Mouse (Mus musculus) heart, embryonic 11.5 days (tissue): ENCODE data around the gene Gm17509. TPM values are rescaled to one million over a fixed set of nuclear protein-coding genes. Genes with fewer than 3 reads are reported as not detected.

ENCODE experiments used
- ATAC-seq: fragments of 200-750 bp; cut with Nextera tagmentation; replicated peaks from 2 replicates; pipeline ENCODE4 v1.8.0; 2017; ENCODE audit warnings: moderate library complexity; ENCODE audit not compliant: insufficient number of reproducible peaks, low FRiP score, low TSS enrichment
- H3K27ac ChIP-seq: fragments of 300-500 bp; sonication (generic); 2 replicates; pipeline ENCODE4 v1.5.1; 2014; ENCODE audit warnings: mild to moderate bottlenecking, low read depth, low read length
- H3K27me3 ChIP-seq: fragments of 300-500 bp; sonication (generic); 2 replicates; pipeline ENCODE4 v1.6.1; 2014; ENCODE audit warnings: mild to moderate bottlenecking, low read length, mixed read lengths; ENCODE audit not compliant: control insufficient read depth, insufficient read depth
- H3K36me3 ChIP-seq: fragments of 300-500 bp; sonication (generic); 2 replicates; pipeline ENCODE4 v1.6.1; 2014; ENCODE audit warnings: mild to moderate bottlenecking, low read length, moderate library complexity, mixed read lengths; ENCODE audit not compliant: control insufficient read depth, insufficient read depth
- H3K4me1 ChIP-seq: fragments of 300-500 bp; sonication (generic); 2 replicates; pipeline ENCODE4 v1.6.1; 2014; ENCODE audit warnings: low read length; ENCODE audit not compliant: control insufficient read depth, insufficient read depth
- H3K4me2 ChIP-seq: fragments of 300-500 bp; sonication (generic); 2 replicates; pipeline ENCODE4 v1.6.1; 2014; ENCODE audit warnings: mild to moderate bottlenecking, moderate library complexity
- H3K4me3 ChIP-seq: fragments of 300-500 bp; sonication (generic); 2 replicates; pipeline ENCODE4 v1.5.1; 2014; ENCODE audit warnings: low read depth, low read length
- H3K9ac ChIP-seq: fragments of 300-500 bp; sonication (generic); 2 replicates; pipeline ENCODE4 v1.6.1; 2014; ENCODE audit warnings: mild to moderate bottlenecking, low read depth, low read length, moderate library complexity
- H3K9me3 ChIP-seq: fragments of 300-500 bp; sonication (generic); replicated peaks from 2 replicates; pipeline ENCODE4 v1.6.1; 2016; ENCODE audit warnings: low read length; ENCODE audit not compliant: control insufficient read depth
- WGBS: fragments of 180-500 bp; shearing (Covaris S2); extraction: QIAGEN DNeasy Blood & Tissue Kit; methylation state at CpG from one replicate; pipeline ENCODE4 v1.1.7; 2014; ENCODE audit not compliant: insufficient replicate concordance; 5-methylcytosine and 5-hydroxymethylcytosine counted together
- polyA plus RNA-seq: library from polyadenylated mRNA; unstranded; fragments of >200 nt; fragmentation: Nextera tagmentation; extraction: Ambion mirVana; gene quantifications from 2 replicates; pipeline ENCODE4 v1.2.1, GENCODE M21; 2014

Gm17509 gene
- polyA plus RNA-seq, 1 experiment from 2014 or later: 0.19 TPM

GRCm38 (mm10) chr13:117234486-117234885 is 13.6 kb upstream of the Gm17509 start:
- Histone ChIP-seq H3K4me3 (no peak overlapping the region), H3K27me3 (no peaks in the 10 kb centered on the region), H3K4me2 (no peak overlapping the region), H3K36me3 (no peaks in the 10 kb centered on the region), H3K27ac (no peak overlapping the region), H3K4me1 (peaks cover 12% of the 10 kb centered on the region), H3K9ac (no peak overlapping the region), H3K9me3 (no peaks in the 10 kb centered on the region)
- 82% methylated on average over 7 of the region's 7 CpGs for WGBS
- ATAC-seq: no peak

- no peaks in the 10 kb centered on the region for H3K9me3 ChIP-seq
- no peaks in the 10 kb centered on the region for H3K36me3 ChIP-seq
- H3K9ac ChIP-seq: no peak overlapping the region
- H3K27ac ChIP-seq: no peak overlapping the region
- no peak for ATAC-seq
- H3K27me3 ChIP-seq: no peaks in the 10 kb centered on the region
- WGBS: 92% methylated on average over 8 of the region's 8 CpGs
- H3K4me2 ChIP-seq: no peak overlapping the region
- H3K4me3 ChIP-seq: no peak overlapping the region
- H3K4me1 ChIP-seq: peaks cover 12% of the 10 kb centered on the region
These were observed 12.9 kb upstream of the Gm17509 start for GRCm38 (mm10) chr13:117233808-117234207.

GRCm38 (mm10) chr13:117230371-117231110 is 9.7 kb upstream of the Gm17509 start:
- Histone ChIP-seq H3K4me3 (no peak overlapping the region), H3K4me2 (no peak overlapping the region), H3K36me3 (no peaks in the 10 kb centered on the region), H3K27ac (no peak overlapping the region), H3K27me3 (no peaks in the 10 kb centered on the region), H3K4me1 (peaks cover 3% of the 10 kb centered on the region), H3K9ac (no peak overlapping the region), H3K9me3 (no peaks in the 10 kb centered on the region)
- 79% methylated on average over 6 of the region's 6 CpGs for WGBS
- ATAC-seq: no peak

- H3K4me3 ChIP-seq: no peak overlapping the region
- ATAC-seq: no peak
- WGBS: 53% methylated on average over 6 of the region's 6 CpGs
These were observed 4.7 kb upstream of the Gm17509 start for GRCm38 (mm10) chr13:117225561-117225960.

GRCm38 (mm10) chr13:117224901-117225300 is 4.0 kb upstream of the Gm17509 start:
- H3K27ac ChIP-seq: no peak overlapping the region
- no peaks in the 10 kb centered on the region for H3K36me3 ChIP-seq
- 59% methylated on average over 2 of the region's 2 CpGs for WGBS
- peaks cover 2% of the 10 kb centered on the region; the same call in 1 of the 2 replicates for H3K4me1 ChIP-seq
- no peaks in the 10 kb centered on the region for H3K27me3 ChIP-seq
- H3K4me2 ChIP-seq: no peak overlapping the region
- no peak for ATAC-seq
- H3K4me3 ChIP-seq: no peak overlapping the region
- no peak overlapping the region for H3K9ac ChIP-seq
- no peaks in the 10 kb centered on the region for H3K9me3 ChIP-seq

More at GRCm38 (mm10) chr13:117225561-117225960, 4.7 kb upstream of the Gm17509 start:
- Histone ChIP-seq H3K27ac (no peak overlapping the region), H3K4me1 (peaks cover 2% of the 10 kb centered on the region; the same call in 1 of the 2 replicates), H3K9ac (no peak overlapping the region), H3K27me3 (no peaks in the 10 kb centered on the region), H3K36me3 (no peaks in the 10 kb centered on the region), H3K9me3 (no peaks in the 10 kb centered on the region), H3K4me2 (no peak overlapping the region)

- no peak overlapping the region for H3K4me2 ChIP-seq
- H3K9me3 ChIP-seq: no peaks in the 10 kb centered on the region
- H3K36me3 ChIP-seq: no peaks in the 10 kb centered on the region
- H3K4me1 ChIP-seq: peaks cover 2% of the 10 kb centered on the region; the same call in 1 of the 2 replicates
- H3K4me3 ChIP-seq: no peak overlapping the region
- no peak overlapping the region for H3K9ac ChIP-seq
- H3K27ac ChIP-seq: no peak overlapping the region
- ATAC-seq: no peak
- 51% methylated on average over 5 of the region's 5 CpGs for WGBS
- no peaks in the 10 kb centered on the region for H3K27me3 ChIP-seq
These were observed 2.2 kb upstream of the Gm17509 start for GRCm38 (mm10) chr13:117223125-117223524.

- Histone ChIP-seq H3K9me3 (no peaks in the 10 kb centered on the region), H3K4me1 (peaks cover 2% of the 10 kb centered on the region; the same call in 1 of the 2 replicates), H3K36me3 (no peaks in the 10 kb centered on the region), H3K9ac (peak overlapping the region; percentile 77), H3K4me2 (peak overlapping the region; percentile 88), H3K4me3 (peak overlapping the region; percentile 81), H3K27me3 (no peaks in the 10 kb centered on the region), H3K27ac (no peak overlapping the region)
- ATAC-seq: no peak
- WGBS: 8% methylated on average over 16 of the region's 16 CpGs
These were observed 889 bp downstream of the Gm17509 start for GRCm38 (mm10) chr13:117219871-117220500.

GRCm38 (mm10) chr13:117218092-117218491 is 2.8 kb downstream of the Gm17509 start:
- no peak overlapping the region for H3K4me3 ChIP-seq
- H3K27me3 ChIP-seq: no peaks in the 10 kb centered on the region
- ATAC-seq: no peak
- H3K36me3 ChIP-seq: no peaks in the 10 kb centered on the region
- H3K9me3 ChIP-seq: no peaks in the 10 kb centered on the region
- no peak overlapping the region for H3K4me2 ChIP-seq
- no peak overlapping the region for H3K27ac ChIP-seq
- 50% methylated on average over 2 of the region's 2 CpGs for WGBS
- no peak overlapping the region for H3K9ac ChIP-seq
- peaks cover 2% of the 10 kb centered on the region; the same call in 1 of the 2 replicates for H3K4me1 ChIP-seq
